Mouse (Mus musculus) liver, postnatal 0 days (tissue): Measurements from ENCODE around the gene Prom1.

Experiments
- CTCF ChIP-seq: sonication (generic); IDR thresholded peaks from 2 replicates; pipeline ENCODE4 v1.5.1; 2016; ENCODE audit warnings: antibody characterized with exemption, low read depth
- EP300 ChIP-seq: IDR thresholded peaks from 2 replicates; pipeline ENCODE4 v1.6.1; 2016; ENCODE audit warnings: antibody characterized with exemption, low read depth, mild to moderate bottlenecking

DNA sequence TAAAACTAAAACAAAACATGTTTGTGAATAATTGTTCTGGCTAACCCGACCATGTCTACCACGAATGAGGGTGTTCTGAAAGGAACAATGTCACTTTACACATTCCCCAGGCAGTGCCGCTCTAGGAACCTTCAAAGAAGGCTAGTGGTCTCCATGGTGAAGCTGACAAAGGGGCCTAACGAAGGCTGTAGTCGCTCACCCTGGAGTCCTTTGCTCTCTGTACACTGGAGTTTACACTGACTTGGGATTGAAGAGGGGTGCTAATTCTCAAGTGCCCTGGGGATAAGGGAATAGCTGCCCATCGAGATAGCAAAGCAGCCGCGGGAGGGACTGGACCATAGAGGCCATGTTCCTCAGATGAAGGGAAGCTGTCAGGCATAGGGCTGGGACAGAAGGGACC is 2.9 kb upstream of the Prom1 start:
- no peak for TF ChIP-seq EP300
- no peak for TF ChIP-seq CTCF
